Comparison of ENCODE assay signal across 10 mouse cellular contexts in genomic region chr14:40789110-40789509, GRCm38 (mm10).
DNase-seq lines count a peak whose midpoint lies in the region; ATAC-seq and TF ChIP-seq lines count a peak whose summit lies in the region.
"Had no signal": no experiment of that assay in that cellular context is flagged by ENCODE, and none has a peak within 500 bp of the region (broad histone marks: within the 10 kb centered on the region; RNA-seq: fewer than 3 reads in every experiment).

No protein-coding gene starts in this region.

- no peak overlapping the region for H3K4me2 ChIP-seq in forebrain, postnatal 0 days (ENCODE audit: low read depth)
- no peak overlapping the region for H3K4me2 ChIP-seq in neural tube, embryonic 12.5 days (replicated peaks)
- H3K4me2 ChIP-seq: heart, embryonic 13.5 days had no signal

- DNase-seq in cerebellum, postnatal 14 days: peak; percentile 50 to 74
- DNase-seq in testis, postnatal 14 days (ENCODE audit: low spot score): no peak
- peak; percentile 28 for DNase-seq in forebrain, postnatal 0 days
- peak; percentile 32 for DNase-seq in limb, embryonic 10.5 days (ENCODE audit: low spot score)
- no peak for DNase-seq in gastrocnemius, postnatal 25 days

- ATAC-seq in cerebellum, adult (ENCODE audit: insufficient number of reproducible peaks, low FRiP score, low TSS enrichment): no peak
- peak; percentile 25; the same call in 1 of the 2 replicates for ATAC-seq in forebrain, postnatal 0 days
- ATAC-seq in neural tube, embryonic 12.5 days (ENCODE audit: low FRiP score, low read depth): peak; percentile 74; the same call in 1 of the 2 replicates

- no peaks in the 10 kb centered on the region for H3K36me3 ChIP-seq in testis, adult 2 months (ENCODE audit: control insufficient read depth, insufficient read depth, low read length)
- no peaks in the 10 kb centered on the region for H3K36me3 ChIP-seq in forebrain, postnatal 0 days (ENCODE audit: insufficient read depth)
- no peaks in the 10 kb centered on the region for H3K36me3 ChIP-seq in limb, embryonic 10.5 days
- H3K36me3 ChIP-seq in neural tube, embryonic 12.5 days: no peaks in the 10 kb centered on the region
- H3K36me3 ChIP-seq: G1E; heart, embryonic 13.5 days had no signal

- H3K27ac ChIP-seq in testis, adult 2 months (ENCODE audit: control insufficient read depth, insufficient read depth, low read depth, low read length): no peak overlapping the region
- H3K27ac ChIP-seq in forebrain, postnatal 0 days (ENCODE audit: low read depth, low read length): no peak overlapping the region
- no peak overlapping the region for H3K27ac ChIP-seq in limb, embryonic 10.5 days
- H3K27ac ChIP-seq in neural tube, embryonic 12.5 days: no peak overlapping the region
- H3K27ac ChIP-seq: heart, embryonic 13.5 days had no signal

- TF ChIP-seq POLR2A in testis, adult 2 months (IDR thresholded peaks at IDR 0.05; ENCODE audit: control insufficient read depth, low read depth, low read length): no peak

- H3K27me3 ChIP-seq in testis, adult 2 months (ENCODE audit: control insufficient read depth, insufficient read depth, low read length): no peaks in the 10 kb centered on the region
- H3K27me3 ChIP-seq in forebrain, postnatal 0 days (ENCODE audit: insufficient read depth, low read length): no peaks in the 10 kb centered on the region
- no peaks in the 10 kb centered on the region for H3K27me3 ChIP-seq in limb, embryonic 10.5 days (ENCODE audit: low read depth, poor library complexity, severe bottlenecking)
- no peaks in the 10 kb centered on the region for H3K27me3 ChIP-seq in neural tube, embryonic 12.5 days (replicated peaks)
- H3K27me3 ChIP-seq: heart, embryonic 13.5 days had no signal

- H3K4me1 ChIP-seq in testis, adult 2 months (ENCODE audit: control insufficient read depth, insufficient read depth, low read length): no peaks in the 10 kb centered on the region
- no peaks in the 10 kb centered on the region for H3K4me1 ChIP-seq in forebrain, postnatal 0 days (ENCODE audit: insufficient read depth)
- no peaks in the 10 kb centered on the region for H3K4me1 ChIP-seq in limb, embryonic 10.5 days
- H3K4me1 ChIP-seq in neural tube, embryonic 12.5 days: no peaks in the 10 kb centered on the region
- H3K4me1 ChIP-seq: heart, embryonic 13.5 days had no signal

- no peak overlapping the region for H3K4me3 ChIP-seq in testis, adult 2 months (ENCODE audit: control insufficient read depth, low read depth, low read length)
- H3K4me3 ChIP-seq in forebrain, postnatal 0 days (ENCODE audit: low read depth, low read length): no peak overlapping the region
- no peak overlapping the region for H3K4me3 ChIP-seq in limb, embryonic 10.5 days
- H3K4me3 ChIP-seq in neural tube, embryonic 12.5 days: no peak overlapping the region
- H3K4me3 ChIP-seq: heart, embryonic 13.5 days had no signal

- no peaks in the 10 kb centered on the region for H3K9me3 ChIP-seq in forebrain, postnatal 0 days (ENCODE audit: low read length)
- no peaks in the 10 kb centered on the region for H3K9me3 ChIP-seq in limb, embryonic 10.5 days (replicated peaks)
- no peaks in the 10 kb centered on the region for H3K9me3 ChIP-seq in neural tube, embryonic 12.5 days
- H3K9me3 ChIP-seq: G1E; heart, embryonic 13.5 days had no signal

- 20% methylated on average over 3 of the region's 3 CpGs for WGBS in forebrain, postnatal 0 days
- 36% methylated on average over 3 of the region's 3 CpGs for WGBS in limb, embryonic 10.5 days
- 21% methylated on average over 3 of the region's 3 CpGs for WGBS in neural tube, embryonic 12.5 days

- H3K9ac ChIP-seq in forebrain, postnatal 0 days: no peak overlapping the region
- H3K9ac ChIP-seq in neural tube, embryonic 12.5 days: no peak overlapping the region
- H3K9ac ChIP-seq: heart, embryonic 13.5 days had no signal

- TF ChIP-seq CTCF in testis, adult 2 months (IDR thresholded peaks at IDR 0.05; ENCODE audit: control insufficient read depth, insufficient read depth, insufficient replicate concordance, low read depth, low read length): peak; percentile 33; the same call in 1 of the 2 replicates
- TF ChIP-seq CTCF in forebrain, postnatal 0 days (IDR thresholded peaks at IDR 0.05; ENCODE audit: low read depth): peak; percentile 52

Comparison
In these comparisons a context has a peak if more than half of its experiments do, and no peak if none do; other contexts are left out.
1. DNase-seq: peak in cerebellum, postnatal 14 days (2 of 2), forebrain, postnatal 0 days (single experiment) and limb, embryonic 10.5 days (single experiment); none in testis, postnatal 14 days (single experiment) and gastrocnemius, postnatal 25 days (single experiment).